Mouse (Mus musculus) heart, embryonic 10.5 days (tissue): ENCODE measurements around the gene Gm9903. TPM values are rescaled to one million over a fixed set of nuclear protein-coding genes. Genes with fewer than 3 reads are reported as not detected.

ENCODE experiments used
- DNase-seq: peaks from one replicate; pipeline ENCODE4 v3.0.0-alpha.2; 2017; ENCODE audit warnings: low spot score
- H3K27ac ChIP-seq: fragments of 300-500 bp; sonication (generic); 2 replicates; pipeline ENCODE4 v1.5.1; 2016; ENCODE audit warnings: mild to moderate bottlenecking
- H3K27me3 ChIP-seq: fragments of 300-500 bp; sonication (generic); 2 replicates; pipeline ENCODE4 v1.6.1; 2016; ENCODE audit warnings: mild to moderate bottlenecking; ENCODE audit not compliant: poor library complexity, insufficient read depth, severe bottlenecking
- H3K36me3 ChIP-seq: fragments of 300-500 bp; sonication (generic); 2 replicates; pipeline ENCODE4 v1.6.1; 2016; ENCODE audit warnings: mild to moderate bottlenecking, moderate library complexity
- H3K4me1 ChIP-seq: fragments of 300-500 bp; sonication (generic); 2 replicates; pipeline ENCODE4 v1.6.1; 2016; ENCODE audit warnings: mild to moderate bottlenecking
- H3K4me3 ChIP-seq: fragments of 300-500 bp; sonication (generic); 2 replicates; pipeline ENCODE4 v1.5.1; 2016; ENCODE audit warnings: mild to moderate bottlenecking, moderate library complexity
- H3K9me3 ChIP-seq: fragments of 300-500 bp; sonication (generic); 2 replicates; pipeline ENCODE4 v1.6.1; 2016; ENCODE audit warnings: mild to moderate bottlenecking, moderate library complexity
- WGBS: fragments of 180-500 bp; shearing (Covaris S2); methylation state at CpG from one replicate; pipeline ENCODE4 v1.1.7; 2016; 5-methylcytosine and 5-hydroxymethylcytosine counted together
- polyA plus RNA-seq: library from polyadenylated mRNA; unstranded; fragments of >200 nt; fragmentation: Nextera tagmentation; extraction: Ambion mirVana; gene quantifications from 2 replicates; pipeline ENCODE4 v1.2.1, GENCODE M21; 2016

The Gm9903 gene
- polyA plus RNA-seq, 1 experiment from 2014 or later: 0.79 TPM

- 0 out of 2 replicates have a peak, but pooled peaks cover 10% of the 10 kb centered on the region for H3K36me3 ChIP-seq
- no peaks in the 10 kb centered on the region for H3K27me3 ChIP-seq
- no peak for DNase-seq
- H3K9me3 ChIP-seq: no peaks in the 10 kb centered on the region
- peaks cover 8% of the 10 kb centered on the region for H3K4me1 ChIP-seq
- H3K27ac ChIP-seq: no peak overlapping the region
- no peak overlapping the region for H3K4me3 ChIP-seq
- 68% methylated on average over 3 of the region's 3 CpGs for WGBS
These were observed 6.0 kb upstream of the Gm9903 start for GRCm38 (mm10) chr5:33623766-33624165.

- peak overlapping the region; percentile 95; the same call in 1 of the 2 replicates for H3K27ac ChIP-seq
- DNase-seq: no peak
- peak overlapping the region; percentile 77 for H3K4me3 ChIP-seq
These were observed 1.8 kb upstream of the Gm9903 start for GRCm38 (mm10) chr5:33627968-33628367.

GRCm38 (mm10) chr5:33628820-33629300 is 865 bp upstream of the Gm9903 start:
- H3K9me3 ChIP-seq: no peaks in the 10 kb centered on the region
- H3K4me3 ChIP-seq: peak overlapping the region; percentile 77
- WGBS: under 1% methylated on average over 24 of the region's 24 CpGs
- peak; percentile 84 for DNase-seq
- peaks cover 17% of the 10 kb centered on the region for H3K4me1 ChIP-seq
- H3K27me3 ChIP-seq: no peaks in the 10 kb centered on the region
- H3K36me3 ChIP-seq: 0 out of 2 replicates have a peak, but pooled peaks cover 3% of the 10 kb centered on the region
- H3K27ac ChIP-seq: peak overlapping the region; percentile 95

More at GRCm38 (mm10) chr5:33627968-33628367, 1.8 kb upstream of the Gm9903 start:
- H3K27me3 ChIP-seq: no peaks in the 10 kb centered on the region
- H3K9me3 ChIP-seq: no peaks in the 10 kb centered on the region
- H3K36me3 ChIP-seq: 0 out of 2 replicates have a peak, but pooled peaks cover 10% of the 10 kb centered on the region
- peaks cover 17% of the 10 kb centered on the region for H3K4me1 ChIP-seq
- 50% methylated on average over 4 of the region's 4 CpGs for WGBS

GRCm38 (mm10) chr5:33630061-33630460 is 336 bp downstream of the Gm9903 start:
- WGBS: 4% methylated on average over 9 of the region's 9 CpGs
- H3K27ac ChIP-seq: peak overlapping the region; percentile 87
- DNase-seq: peak; percentile 79

GRCm38 (mm10) chr5:33630615-33631014 is 890 bp downstream of the Gm9903 start:
- WGBS: 65% methylated on average over 4 of the region's 4 CpGs
- no peaks in the 10 kb centered on the region for H3K9me3 ChIP-seq
- H3K27me3 ChIP-seq: no peaks in the 10 kb centered on the region
- peak overlapping the region; percentile 87; the same call in 1 of the 2 replicates for H3K27ac ChIP-seq
- H3K4me3 ChIP-seq: peak overlapping the region; percentile 77
- peaks cover 17% of the 10 kb centered on the region for H3K4me1 ChIP-seq
- H3K36me3 ChIP-seq: peaks cover 12% of the 10 kb centered on the region
- no peak for DNase-seq

More at GRCm38 (mm10) chr5:33630061-33630460, 336 bp downstream of the Gm9903 start:
- peaks cover 7% of the 10 kb centered on the region for H3K36me3 ChIP-seq
- H3K4me1 ChIP-seq: peaks cover 17% of the 10 kb centered on the region
- H3K27me3 ChIP-seq: no peaks in the 10 kb centered on the region
- H3K4me3 ChIP-seq: peak overlapping the region; percentile 77
- H3K9me3 ChIP-seq: no peaks in the 10 kb centered on the region

- Histone ChIP-seq H3K27ac (no peak overlapping the region), H3K27me3 (no peaks in the 10 kb centered on the region), H3K9me3 (no peaks in the 10 kb centered on the region), H3K4me3 (no peak overlapping the region), H3K36me3 (peaks cover 21% of the 10 kb centered on the region), H3K4me1 (peaks cover 17% of the 10 kb centered on the region)
- 98% methylated on average over 1 of the region's 1 CpGs for WGBS
- no peak for DNase-seq
These were observed 2.8 kb downstream of the Gm9903 start for GRCm38 (mm10) chr5:33632526-33632925.

GRCm38 (mm10) chr5:33635361-33635760 is 5.6 kb downstream of the Gm9903 start:
- Histone ChIP-seq H3K36me3 (peaks cover 38% of the 10 kb centered on the region), H3K27me3 (no peaks in the 10 kb centered on the region), H3K4me1 (peaks cover 5% of the 10 kb centered on the region), H3K4me3 (no peak overlapping the region), H3K27ac (no peak overlapping the region), H3K9me3 (no peaks in the 10 kb centered on the region)
- no peak for DNase-seq
- 84% methylated on average over 3 of the region's 3 CpGs for WGBS

- WGBS: 69% methylated on average over 3 of the region's 3 CpGs
- Histone ChIP-seq H3K4me3 (no peak overlapping the region), H3K27ac (no peak overlapping the region), H3K4me1 (no peaks in the 10 kb centered on the region), H3K9me3 (no peaks in the 10 kb centered on the region), H3K36me3 (peaks cover 61% of the 10 kb centered on the region), H3K27me3 (no peaks in the 10 kb centered on the region)
- DNase-seq: no peak
These were observed 8.1 kb downstream of the Gm9903 start for GRCm38 (mm10) chr5:33637606-33638350.

- Histone ChIP-seq H3K9me3 (no peaks in the 10 kb centered on the region), H3K27me3 (no peaks in the 10 kb centered on the region), H3K36me3 (peaks cover 72% of the 10 kb centered on the region), H3K27ac (no peak overlapping the region), H3K4me1 (no peaks in the 10 kb centered on the region), H3K4me3 (no peak overlapping the region)
- DNase-seq: no peak
- WGBS: 67% methylated on average over 4 of the region's 4 CpGs
These were observed 9.1 kb downstream of the Gm9903 start for GRCm38 (mm10) chr5:33638826-33639225.

GRCm38 (mm10) chr5:33640652-33641051 is 10.9 kb downstream of the Gm9903 start:
- H3K27ac ChIP-seq: no peak overlapping the region
- no peaks in the 10 kb centered on the region for H3K9me3 ChIP-seq
- H3K27me3 ChIP-seq: no peaks in the 10 kb centered on the region
- 48% methylated on average over 3 of the region's 3 CpGs for WGBS
- H3K4me1 ChIP-seq: no peaks in the 10 kb centered on the region
- DNase-seq: no peak
- no peak overlapping the region for H3K4me3 ChIP-seq
- H3K36me3 ChIP-seq: peaks cover 73% of the 10 kb centered on the region

- 11% methylated on average over 2 of the region's 2 CpGs for WGBS
- peak overlapping the region; percentile 75 for H3K4me3 ChIP-seq
- H3K27ac ChIP-seq: peak overlapping the region; percentile 100
- H3K4me1 ChIP-seq: peaks cover 40% of the 10 kb centered on the region
- no peak for DNase-seq
- H3K9me3 ChIP-seq: no peaks in the 10 kb centered on the region
- no peaks in the 10 kb centered on the region for H3K27me3 ChIP-seq
- peaks cover 68% of the 10 kb centered on the region for H3K36me3 ChIP-seq
These were observed 21.3 kb downstream of the Gm9903 start for GRCm38 (mm10) chr5:33651017-33651416.

GRCm38 (mm10) chr5:33651541-33651920 is 21.8 kb downstream of the Gm9903 start:
- peaks cover 63% of the 10 kb centered on the region for H3K36me3 ChIP-seq

More at GRCm38 (mm10) chr5:33651541-33651920, 21.8 kb downstream of the Gm9903 start:
- peak overlapping the region; percentile 100 for H3K27ac ChIP-seq
- H3K4me1 ChIP-seq: peaks cover 45% of the 10 kb centered on the region
- H3K4me3 ChIP-seq: peak overlapping the region; percentile 75
- H3K9me3 ChIP-seq: no peaks in the 10 kb centered on the region
- no peak for DNase-seq
- no peaks in the 10 kb centered on the region for H3K27me3 ChIP-seq
- WGBS: under 1% methylated on average over 11 of the region's 11 CpGs
